Comparison of ENCODE assay signal across 8 mouse cellular contexts in the genomic region with DNA sequence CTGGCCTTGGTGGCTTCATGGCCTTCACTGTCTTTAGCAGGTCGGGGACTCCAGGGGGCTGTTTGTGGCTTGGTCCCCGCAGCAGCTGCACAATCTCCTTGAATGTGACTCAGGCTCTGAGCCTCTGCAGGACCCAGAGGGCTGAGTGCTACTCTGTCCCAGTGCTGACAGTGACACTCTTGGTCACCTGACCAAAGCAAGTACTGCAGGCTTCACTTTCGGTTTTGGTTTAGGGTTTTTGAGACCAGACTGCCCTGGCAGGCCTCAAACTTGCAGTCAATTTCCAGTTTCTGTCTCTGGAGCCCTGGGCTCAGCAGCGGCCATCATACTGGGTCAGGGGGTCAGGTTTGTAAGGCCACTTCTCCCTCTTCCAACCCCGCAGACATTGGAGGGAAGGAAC. TPM values are rescaled to one million over a fixed set of nuclear protein-coding genes. Genes with fewer than 3 reads are reported as not detected.
DNase-seq lines count a peak whose midpoint lies in the region; ATAC-seq lines count a peak whose summit lies in the region.

No protein-coding gene starts in this region.

- WGBS in liver, embryonic 13.5 days (ENCODE audit: insufficient replicate concordance) = 9% methylated on average over 5 of the region's 5 CpGs

- intact Hi-C loops in heart, postnatal 25 days (cut with DNase I) = loop anchor here (5.0 kb wide), 1 partner anchor 59 kb away; no protein-coding TSS in a partner anchor

- peak; percentile 86 for DNase-seq in CD4-positive, CD25-positive, alpha-beta regulatory T cell, adult 2 months (ENCODE audit: low read depth, low spot score)
- peak; percentile 80 for DNase-seq in adrenal gland, postnatal 36 days
- peak; percentile 58 for DNase-seq in heart, postnatal 25 days (ENCODE audit: low spot score)
- peak; percentile 30 for DNase-seq in liver, embryonic 13.5 days
- DNase-seq in spleen, adult 18-20 months = peak; percentile 38 to 49
- no peak for DNase-seq in cerebellum, adult 8-10 months
- no peak for DNase-seq in layer of hippocampus, postnatal 10 days (ENCODE audit: low spot score in 2 of 2)
- no peak for DNase-seq in cerebellum, adult 9-10 months

- ATAC-seq in liver, embryonic 13.5 days (ENCODE audit: low read depth) = peak; percentile 73

- peaks cover 2% of the 10 kb centered on the region; the same call in 1 of the 2 replicates for H3K27me3 ChIP-seq in liver, embryonic 13.5 days

- peaks cover 11% of the 10 kb centered on the region for H3K4me1 ChIP-seq in liver, embryonic 13.5 days (replicated peaks)

- H3K9me3 ChIP-seq in liver, embryonic 13.5 days (replicated peaks) = no peaks in the 10 kb centered on the region

- peak overlapping the region; percentile 46 for H3K9ac ChIP-seq in liver, embryonic 13.5 days

- peak overlapping the region; percentile 42 for H3K4me2 ChIP-seq in liver, embryonic 13.5 days

- peak overlapping the region; percentile 65 for H3K27ac ChIP-seq in liver, embryonic 13.5 days

- peak overlapping the region; percentile 39 for H3K4me3 ChIP-seq in liver, embryonic 13.5 days (replicated peaks)

- no peaks in the 10 kb centered on the region for H3K36me3 ChIP-seq in liver, embryonic 13.5 days

RNA-seq across cellular contexts. Expression of gene Tmem189, which starts 8.3 kb away (rescaled TPM):
- total RNA-seq in adrenal gland, postnatal 36 days (2021) = 10 to 100 TPM; 27.2 to 34.3 TPM
- total RNA-seq in heart, postnatal 25 days (2021) = 10 to 100 TPM; 27.2 TPM
- polyA plus RNA-seq in liver, embryonic 13.5 days (2015; fragmentation: Nextera tagmentation; extraction: Ambion mirVana) = 16.1 and 17.1 TPM in 2 replicates
- total RNA-seq in layer of hippocampus, postnatal 10 days (2021) = 10 to 100 TPM; 55.6 to 55.9 TPM

RNA-seq across cellular contexts. Expression of gene Cebpb, which starts 9.2 kb away (rescaled TPM):
- total RNA-seq in adrenal gland, postnatal 36 days (2021) = 100 to 1,000 TPM; 357 to 631 TPM
- total RNA-seq in heart, postnatal 25 days (2021) = 10 to 100 TPM; 58.0 to 84.2 TPM
- 6.3 and 7.4 TPM in 2 replicates for polyA plus RNA-seq in liver, embryonic 13.5 days (2015; fragmentation: Nextera tagmentation; extraction: Ambion mirVana)
- 10 to 100 TPM; 12.2 to 13.6 TPM for total RNA-seq in layer of hippocampus, postnatal 10 days (2021)

RNA-seq across cellular contexts. Expression of gene Gm20431, which starts 36.6 kb away (rescaled TPM):
- 10 to 100 TPM in 1 of 2 experiments, 1 to 10 TPM in 1; 8.9 to 25.9 TPM for total RNA-seq in adrenal gland, postnatal 36 days (2021)
- total RNA-seq in heart, postnatal 25 days (2021) = 10 to 100 TPM; 18.0 to 18.4 TPM
- polyA plus RNA-seq in liver, embryonic 13.5 days (2015; fragmentation: Nextera tagmentation; extraction: Ambion mirVana) = 2.9 TPM in 1 of 2 replicates, not detected in the other
- total RNA-seq in layer of hippocampus, postnatal 10 days (2021) = 10 to 100 TPM; 36.8 to 45.2 TPM

Comparison
In these comparisons a context has a peak if more than half of its experiments do, and no peak if none do; other contexts are left out.
1. DNase-seq: peak in CD4-positive, CD25-positive, alpha-beta regulatory T cell, adult 2 months (single experiment), adrenal gland, postnatal 36 days (2 of 2), heart, postnatal 25 days (single experiment), liver, embryonic 13.5 days (single experiment) and spleen, adult 18-20 months (2 of 2); none in cerebellum, adult 8-10 months (single experiment), layer of hippocampus, postnatal 10 days (0 of 2) and cerebellum, adult 9-10 months (single experiment).
2. RNA of gene Cebpb, which starts 9.2 kb away (total RNA-seq): 357 to 631 TPM in adrenal gland, postnatal 36 days; 58.0 to 84.2 TPM in heart, postnatal 25 days and 12.2 to 13.6 TPM in layer of hippocampus, postnatal 10 days; every median in the first group is over 4 times any median in the second.